Mouse (Mus musculus): Measurements from ENCODE around the gene Wdr18.
A peak's percentile ranks its signal among the peaks of the same experiment; 100 is the strongest.

The Wdr18 gene

GRCm38 (mm10) chr10:79979401-79980155 lies 19.6 kb downstream of the Wdr18 start:
- no peak for DNase-seq

GRCm38 (mm10) chr10:79983205-79983604 lies 23.3 kb downstream of the Wdr18 start:
- no peak for DNase-seq

DNA sequence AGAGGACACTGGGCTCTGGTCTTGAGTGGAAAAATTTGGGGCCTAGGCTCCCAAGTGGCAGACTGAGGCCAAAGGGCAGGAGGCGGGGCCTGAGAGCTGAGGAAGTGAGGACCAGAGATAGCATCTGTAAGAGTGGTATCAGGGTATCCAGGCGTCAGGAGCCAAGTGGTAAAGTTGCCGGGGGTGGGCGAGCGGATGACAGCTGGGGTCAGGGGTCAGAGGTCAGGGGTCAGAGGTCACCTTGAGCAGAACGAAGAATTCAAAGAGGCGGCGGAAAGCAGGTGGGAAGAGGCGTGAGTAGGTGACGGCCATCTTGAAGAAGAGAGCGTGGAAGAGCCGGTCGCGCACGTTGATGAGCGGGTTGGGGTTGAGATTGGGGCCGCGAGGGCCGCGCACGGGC lies 23.7 kb downstream of the Wdr18 start:
- DNase-seq = peak; percentile 80

GRCm38 (mm10) chr10:79984195-79984816 lies 24.4 kb downstream of the Wdr18 start, which contains the start of gene Tmem259:
Tmem259 (minus strand) TSS chr10:79984330.
- DNase-seq = peak; percentile 82

- DNase-seq = peak; percentile 96
Measured at GRCm38 (mm10) chr10:79984871-79985270, 24.9 kb downstream of the Wdr18 start.

- peak; percentile 79 for DNase-seq
Measured at GRCm38 (mm10) chr10:79985334-79986231, 25.6 kb downstream of the Wdr18 start.

GRCm38 (mm10) chr10:79986232-79986878 lies 26.4 kb downstream of the Wdr18 start:
- peak; percentile 60 for DNase-seq

GRCm38 (mm10) chr10:79986963-79987362 lies 27.0 kb downstream of the Wdr18 start:
- DNase-seq = peak; percentile 88

GRCm38 (mm10) chr10:79987771-79988505 lies 28.0 kb downstream of the Wdr18 start:
- DNase-seq = no peak

DNA sequence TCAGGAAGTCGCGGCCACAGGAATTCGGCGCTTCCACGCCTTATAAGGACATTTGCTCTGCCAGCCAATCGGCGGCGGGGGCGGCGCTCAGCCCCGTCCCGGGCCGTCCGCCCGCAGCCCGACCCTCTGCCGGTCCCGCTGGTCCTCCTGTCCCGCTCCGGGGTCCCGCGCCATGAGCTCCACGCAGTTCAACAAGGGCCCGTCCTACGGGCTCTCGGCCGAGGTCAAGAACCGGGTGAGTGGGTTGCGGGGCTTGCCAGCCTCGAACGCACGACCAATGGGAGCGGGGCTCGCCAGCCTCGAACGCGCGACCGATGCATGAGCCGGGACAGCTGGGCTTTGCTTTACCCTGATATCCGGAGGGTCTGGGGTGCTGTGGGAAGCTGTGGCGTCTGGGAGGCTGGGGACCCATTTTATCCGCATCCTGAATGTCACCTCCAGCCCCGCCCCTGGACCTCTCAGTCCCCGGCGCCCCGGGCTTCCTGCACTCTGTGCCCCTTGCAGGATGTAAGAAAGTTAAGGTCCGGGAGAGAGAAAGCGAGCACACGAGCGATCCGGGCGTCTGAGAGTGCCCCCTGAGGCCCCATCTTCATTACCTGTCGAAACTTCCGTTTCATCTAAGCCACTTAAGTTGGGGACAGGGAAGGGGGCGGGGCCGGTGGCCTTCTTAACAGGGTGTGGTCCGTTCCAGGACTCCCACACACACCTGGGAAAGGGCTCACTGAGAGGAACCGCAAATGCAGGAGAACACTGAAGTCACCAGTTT lies 28.7 kb downstream of the Wdr18 start, which contains the start of gene Cnn2:
Gene Cnn2 (plus strand): TSS at position 79 of the 766 bp plus-strand sequence.
- DNase-seq = no peak

DNA sequence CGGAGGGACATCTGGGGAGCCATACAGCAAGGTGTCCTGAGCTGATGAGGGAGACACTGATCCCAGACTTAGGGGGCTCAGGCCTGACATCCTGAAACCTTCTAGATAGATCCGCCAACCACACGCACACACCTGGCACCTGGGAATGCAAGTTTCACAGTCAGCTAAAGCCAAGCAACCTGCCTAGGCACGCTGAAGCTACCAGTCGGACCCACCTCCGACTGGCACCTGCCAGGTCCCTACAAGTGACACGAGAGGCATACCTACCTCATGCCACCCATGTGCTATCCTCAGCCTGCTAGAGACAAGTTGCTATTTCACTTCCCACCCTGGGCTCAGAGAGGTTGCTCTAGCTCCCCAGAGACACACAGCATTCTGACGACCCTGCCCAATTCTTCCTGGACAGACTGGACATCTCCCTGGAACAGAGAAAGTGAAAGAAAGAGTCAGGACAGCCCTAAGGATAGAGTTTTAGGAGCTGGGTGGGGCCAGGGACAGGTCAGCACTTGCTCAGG lies 29.4 kb downstream of the Wdr18 start:
- DNase-seq = no peak

DNA sequence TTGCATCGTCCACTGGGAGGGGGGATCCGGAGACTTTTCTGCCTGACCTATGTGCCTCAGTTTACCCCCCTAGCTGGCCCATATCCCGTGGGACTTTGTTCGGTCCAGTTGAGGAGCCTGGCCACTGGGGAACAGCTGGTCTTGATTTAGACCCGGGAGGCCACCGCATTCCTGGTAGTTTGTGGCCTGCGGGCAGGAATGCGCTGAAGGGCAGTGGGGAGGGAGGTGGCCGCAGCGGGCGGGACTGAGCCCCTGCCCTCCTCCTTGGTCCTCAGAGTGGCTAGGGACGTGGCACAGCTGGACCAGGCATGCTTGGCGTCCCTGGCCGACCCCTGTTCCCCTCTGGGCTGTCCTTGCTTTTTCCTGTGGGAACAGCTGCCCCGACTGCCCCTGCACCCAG lies 29.9 kb downstream of the Wdr18 start:
- no peak for DNase-seq

DNA sequence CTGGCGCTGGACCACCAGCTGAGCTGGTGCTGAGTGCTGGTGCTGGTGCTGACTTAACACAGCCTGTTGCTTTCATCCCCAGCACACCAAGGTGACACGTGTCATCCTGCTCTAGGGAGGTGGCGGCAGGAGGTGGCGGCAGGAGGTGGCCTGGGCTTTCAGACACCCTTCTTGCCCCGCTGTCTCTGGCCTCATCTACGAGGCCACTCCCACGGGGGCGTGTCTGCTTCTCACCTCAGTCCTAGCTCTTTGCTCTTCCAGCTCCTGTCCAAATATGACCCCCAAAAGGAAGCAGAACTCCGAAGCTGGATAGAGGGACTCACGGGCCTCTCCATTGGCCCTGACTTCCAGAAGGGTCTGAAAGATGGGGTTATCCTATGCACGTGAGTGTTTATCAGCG lies 31.1 kb downstream of the Wdr18 start:
- DNase-seq = no peak

GRCm38 (mm10) chr10:79991548-79991947 lies 31.6 kb downstream of the Wdr18 start:
- DNase-seq = no peak

- no peak for DNase-seq
Measured at GRCm38 (mm10) chr10:79994397-79995115, 34.6 kb downstream of the Wdr18 start.

- DNase-seq = no peak
Measured at GRCm38 (mm10) chr10:79995636-79996035, 35.7 kb downstream of the Wdr18 start.

GRCm38 (mm10) chr10:79996272-79997033 lies 36.5 kb downstream of the Wdr18 start, which contains the start of gene Abca7:
Abca7 (plus strand) TSS chr10:79996494.
- DNase-seq = peak; percentile 96

DNA sequence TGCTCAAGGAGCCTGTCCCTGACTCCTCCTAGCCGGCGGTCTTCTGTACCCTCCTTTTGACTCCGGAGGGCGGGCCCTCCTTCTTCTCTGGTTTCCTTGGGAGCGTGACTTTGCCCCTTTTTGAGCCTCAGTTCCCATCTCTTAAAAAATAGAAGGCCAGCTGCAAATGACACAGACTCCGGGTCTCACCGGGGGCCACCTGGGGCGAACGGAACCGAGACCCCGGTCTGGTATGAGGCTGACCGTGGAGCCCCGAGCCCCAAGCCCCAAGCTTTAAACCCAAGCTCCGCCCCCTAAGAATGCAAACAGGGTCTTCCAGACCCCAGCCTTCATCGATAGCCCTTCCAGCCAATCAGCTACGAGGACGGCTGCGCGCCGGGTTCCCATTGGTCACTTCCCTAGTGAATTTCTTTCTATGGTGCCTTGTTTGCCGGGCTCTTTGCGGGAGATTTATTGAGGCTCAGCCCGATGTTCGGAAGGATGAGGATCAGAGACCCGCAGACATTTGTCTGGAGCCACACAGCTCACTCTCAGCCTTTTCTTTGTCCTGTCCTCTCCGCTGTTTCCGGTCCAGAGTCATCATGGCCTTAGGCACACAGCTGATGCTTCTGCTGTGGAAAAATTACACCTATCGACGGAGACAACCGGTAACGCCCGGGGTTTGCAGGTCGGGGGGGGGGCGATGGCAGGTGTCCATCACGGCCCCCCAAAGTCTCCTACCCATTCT lies 37.2 kb downstream of the Wdr18 start:
- peak; percentile 77 for DNase-seq

- DNase-seq = peak; percentile 72
Measured at GRCm38 (mm10) chr10:79997819-79998218, 37.9 kb downstream of the Wdr18 start.
